Mouse (Mus musculus) stomach, postnatal 0 days (tissue): Measurements from ENCODE around the gene Aamp.

Source experiments
- CTCF ChIP-seq: IDR thresholded peaks from 2 replicates; pipeline ENCODE4 v1.5.1; 2016; ENCODE audit warnings: antibody characterized with exemption, low read depth, mild to moderate bottlenecking, moderate library complexity
- EP300 ChIP-seq: optimal IDR thresholded peaks from 2 replicates; pipeline ENCODE3; 2016; ENCODE audit warnings: antibody characterized with exemption

DNA sequence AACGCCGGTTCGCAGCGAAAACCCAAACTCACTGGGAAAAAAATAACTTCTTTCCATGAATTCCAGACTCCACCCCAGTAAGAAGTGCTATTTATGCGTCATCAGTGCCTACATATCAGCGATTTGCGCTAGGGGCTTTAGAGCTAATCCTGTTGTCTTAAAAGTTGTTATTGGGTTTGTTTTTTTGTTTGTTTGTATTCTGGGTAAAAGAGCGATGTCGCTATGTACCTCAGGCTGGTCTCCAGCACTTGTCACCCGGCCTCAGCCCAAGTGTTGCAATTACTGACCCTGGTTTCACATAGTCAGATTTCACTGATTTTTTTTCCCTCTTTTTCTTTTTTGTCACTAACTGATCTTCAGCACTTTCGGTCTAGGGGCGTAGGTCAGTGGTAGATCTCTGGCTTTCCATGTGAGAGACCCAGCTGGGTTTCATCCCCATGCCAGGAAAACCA is 19.8 kb upstream of the Aamp start:
- no peak for TF ChIP-seq CTCF
- no peak for TF ChIP-seq EP300
